ENCODE assay signal across 13 mouse cellular contexts in genomic region chr2:24460808-24461127, GRCm38 (mm10). TPM values are rescaled to one million over a fixed set of nuclear protein-coding genes. Genes with fewer than 3 reads are reported as not detected.
DNase-seq lines count a peak whose midpoint lies in the region; ATAC-seq and TF ChIP-seq lines count a peak whose summit lies in the region.
"Had no signal": no experiment of that assay in that cellular context is flagged by ENCODE, and none has a peak within 500 bp of the region (broad histone marks: within the 10 kb centered on the region; RNA-seq: fewer than 3 reads in every experiment).

No protein-coding gene starts in this region.

- no peak overlapping the region for H3K27ac ChIP-seq in lung, embryonic 15.5 days
- no peak overlapping the region for H3K27ac ChIP-seq in embryonic facial prominence, embryonic 10.5 days (replicated peaks)
- H3K27ac ChIP-seq in stomach, embryonic 15.5 days = peak overlapping the region; percentile 22; the same call in 1 of the 2 replicates
- no peak overlapping the region for H3K27ac ChIP-seq in hindbrain, embryonic 11.5 days (ENCODE audit: low read depth, low read length)
- no peak overlapping the region for H3K27ac ChIP-seq in forebrain, embryonic 13.5 days

- no peak for DNase-seq in lung, adult 2 months
- DNase-seq in embryonic facial prominence, embryonic 10.5 days (ENCODE audit: low spot score) = peak; percentile 40
- peak; percentile 75 for DNase-seq in kidney, postnatal 14 days
- no peak for DNase-seq in hindbrain, embryonic 11.5 days (ENCODE audit: low spot score)
- DNase-seq in gastrocnemius, adult 18-20 months (ENCODE audit: low spot score) = no peak

- H3K9me3 ChIP-seq in lung, embryonic 15.5 days = no peaks in the 10 kb centered on the region
- no peaks in the 10 kb centered on the region for H3K9me3 ChIP-seq in embryonic facial prominence, embryonic 10.5 days
- H3K9me3 ChIP-seq in stomach, embryonic 15.5 days = no peaks in the 10 kb centered on the region
- H3K9me3 ChIP-seq in hindbrain, embryonic 11.5 days (ENCODE audit: control insufficient read depth, low read length) = no peaks in the 10 kb centered on the region
- no peaks in the 10 kb centered on the region for H3K9me3 ChIP-seq in forebrain, embryonic 13.5 days (replicated peaks)
- H3K9me3 ChIP-seq: megakaryocyte, embryonic 14.5 days had no signal

- no peak for TF ChIP-seq CTCF in lung, adult 2 months (IDR thresholded peaks at IDR 0.05; ENCODE audit: insufficient read depth, low read length)

- H3K4me1 ChIP-seq in lung, embryonic 15.5 days = no peaks in the 10 kb centered on the region
- peaks cover 2% of the 10 kb centered on the region; the same call in 1 of the 2 replicates for H3K4me1 ChIP-seq in lung, adult 2 months (ENCODE audit: control insufficient read depth, insufficient read depth, low read length)
- no peaks in the 10 kb centered on the region; the same call in 1 of the 2 replicates for H3K4me1 ChIP-seq in embryonic facial prominence, embryonic 10.5 days
- H3K4me1 ChIP-seq in stomach, embryonic 15.5 days = no peaks in the 10 kb centered on the region
- no peaks in the 10 kb centered on the region for H3K4me1 ChIP-seq in hindbrain, embryonic 11.5 days (replicated peaks; ENCODE audit: control insufficient read depth, insufficient read depth, low read length)
- H3K4me1 ChIP-seq in forebrain, embryonic 13.5 days = no peaks in the 10 kb centered on the region
- H3K4me1 ChIP-seq: megakaryocyte, embryonic 14.5 days had no signal

- WGBS in lung, embryonic 15.5 days = 31% methylated on average over 2 of the region's 2 CpGs
- 39% methylated on average over 2 of the region's 2 CpGs for WGBS in lung, adult 2 months
- WGBS in embryonic facial prominence, embryonic 10.5 days = 12% methylated on average over 2 of the region's 2 CpGs
- 15% methylated on average over 2 of the region's 2 CpGs for WGBS in stomach, embryonic 15.5 days
- 17% methylated on average over 2 of the region's 2 CpGs for WGBS in hindbrain, embryonic 11.5 days
- WGBS in forebrain, embryonic 13.5 days = 33% methylated on average over 1 of the region's 2 CpGs

- H3K4me2 ChIP-seq in lung, embryonic 15.5 days = no peak overlapping the region
- H3K4me2 ChIP-seq in stomach, embryonic 15.5 days = 0 out of 2 replicates have a peak overlapping the region, but pooled peaks have one; percentile 29
- H3K4me2 ChIP-seq in hindbrain, embryonic 11.5 days (replicated peaks; ENCODE audit: low read depth, low read length) = no peak overlapping the region
- H3K4me2 ChIP-seq in forebrain, embryonic 13.5 days = no peak overlapping the region

- no peaks in the 10 kb centered on the region for H3K36me3 ChIP-seq in lung, embryonic 15.5 days
- no peaks in the 10 kb centered on the region for H3K36me3 ChIP-seq in embryonic facial prominence, embryonic 10.5 days (replicated peaks)
- H3K36me3 ChIP-seq in stomach, embryonic 15.5 days = no peaks in the 10 kb centered on the region
- no peaks in the 10 kb centered on the region for H3K36me3 ChIP-seq in hindbrain, embryonic 11.5 days (ENCODE audit: control insufficient read depth, insufficient read depth, low read length)
- no peaks in the 10 kb centered on the region for H3K36me3 ChIP-seq in forebrain, embryonic 13.5 days (ENCODE audit: poor library complexity, severe bottlenecking)

- H3K27me3 ChIP-seq in lung, embryonic 15.5 days = no peaks in the 10 kb centered on the region
- H3K27me3 ChIP-seq in embryonic facial prominence, embryonic 10.5 days (replicated peaks; ENCODE audit: low read depth, poor library complexity, severe bottlenecking) = peaks cover 8% of the 10 kb centered on the region; the same call in 1 of the 2 replicates
- H3K27me3 ChIP-seq in stomach, embryonic 15.5 days (replicated peaks) = no peaks in the 10 kb centered on the region
- H3K27me3 ChIP-seq in hindbrain, embryonic 11.5 days (ENCODE audit: control insufficient read depth, insufficient read depth, low read length) = no peaks in the 10 kb centered on the region
- H3K27me3 ChIP-seq in forebrain, embryonic 13.5 days = peaks cover 12% of the 10 kb centered on the region

- no peak overlapping the region for H3K4me3 ChIP-seq in lung, embryonic 15.5 days
- H3K4me3 ChIP-seq in lung, adult 2 months (replicated peaks; ENCODE audit: extremely low read depth, low read depth, low read length) = no peak overlapping the region
- no peak overlapping the region for H3K4me3 ChIP-seq in embryonic facial prominence, embryonic 10.5 days
- no peak overlapping the region for H3K4me3 ChIP-seq in stomach, embryonic 15.5 days (replicated peaks)
- H3K4me3 ChIP-seq in hindbrain, embryonic 11.5 days (ENCODE audit: low read depth, low read length) = no peak overlapping the region
- no peak overlapping the region for H3K4me3 ChIP-seq in forebrain, embryonic 13.5 days
- H3K4me3 ChIP-seq: megakaryocyte, embryonic 14.5 days had no signal

- ATAC-seq in lung, embryonic 15.5 days (ENCODE audit: borderline replicate concordance, extremely low read depth, low FRiP score, low TSS enrichment) = peak; percentile 70; the same call in 1 of the 2 replicates
- ATAC-seq in stomach, embryonic 15.5 days (ENCODE audit: insufficient read depth, low FRiP score, low read depth) = peak; percentile 84
- ATAC-seq in hindbrain, embryonic 11.5 days (ENCODE audit: low FRiP score) = no peak
- no peak for ATAC-seq in forebrain, embryonic 13.5 days

- no peak for TF ChIP-seq POLR2A in lung, adult 2 months (IDR thresholded peaks at IDR 0.05; ENCODE audit: borderline replicate concordance, extremely low read depth, low read depth, low read length)

- no peak overlapping the region for H3K9ac ChIP-seq in lung, embryonic 15.5 days
- no peak overlapping the region for H3K9ac ChIP-seq in stomach, embryonic 15.5 days
- no peak overlapping the region for H3K9ac ChIP-seq in hindbrain, embryonic 11.5 days (ENCODE audit: low read depth, low read length)
- no peak overlapping the region for H3K9ac ChIP-seq in forebrain, embryonic 13.5 days

RNA-seq across cellular contexts. Expression of gene Pax8, which starts 14.6 kb away (rescaled TPM):
- polyA plus RNA-seq in lung, embryonic 15.5 days (2015; fragmentation: Nextera tagmentation; extraction: Ambion mirVana) = 0.22 TPM in 1 of 2 replicates, not detected in the other
- polyA plus RNA-seq in lung, adult 2 months (2012; rRNA removed) = not detected in 2 replicates
- polyA plus RNA-seq in embryonic facial prominence, embryonic 10.5 days (2016; fragmentation: Nextera tagmentation; extraction: Ambion mirVana) = 1.1 and 3.0 TPM in 2 replicates
- polyA plus RNA-seq in stomach, embryonic 15.5 days (2015; fragmentation: Nextera tagmentation; extraction: Ambion mirVana) = 0.18 and 0.60 TPM in 2 replicates
- 23.2 and 25.5 TPM in 2 replicates for polyA plus RNA-seq in hindbrain, embryonic 11.5 days (2014; fragmentation: Nextera tagmentation; extraction: Ambion mirVana)
- 0.09 TPM in 2 replicates for polyA plus RNA-seq in forebrain, embryonic 13.5 days (2015; fragmentation: Nextera tagmentation; extraction: Ambion mirVana)
- total RNA-seq in gastrocnemius, adult 18-20 months (2021) = not detected
- total RNA-seq: heart, adult 8-10 months; layer of hippocampus, adult 8-10 months; MEL; neutrophil, adult 5-6 weeks had no signal

Comparison
In these comparisons a context has a peak if more than half of its experiments do, and no peak if none do; other contexts are left out.
1. ATAC-seq: peak in lung, embryonic 15.5 days (single experiment) and stomach, embryonic 15.5 days (single experiment); none in hindbrain, embryonic 11.5 days (single experiment) and forebrain, embryonic 13.5 days (single experiment).
2. DNase-seq: peak in embryonic facial prominence, embryonic 10.5 days (single experiment) and kidney, postnatal 14 days (single experiment); none in lung, adult 2 months (single experiment), hindbrain, embryonic 11.5 days (single experiment) and gastrocnemius, adult 18-20 months (single experiment).